Mouse (Mus musculus): Measurements from ENCODE around the gene Nmur1. TPM values are rescaled to one million over a fixed set of nuclear protein-coding genes. Genes with fewer than 3 reads are reported as not detected.

Gene Nmur1
- polyA plus RNA-seq, 1 experiment from 2014 or later = not detected

DNA sequence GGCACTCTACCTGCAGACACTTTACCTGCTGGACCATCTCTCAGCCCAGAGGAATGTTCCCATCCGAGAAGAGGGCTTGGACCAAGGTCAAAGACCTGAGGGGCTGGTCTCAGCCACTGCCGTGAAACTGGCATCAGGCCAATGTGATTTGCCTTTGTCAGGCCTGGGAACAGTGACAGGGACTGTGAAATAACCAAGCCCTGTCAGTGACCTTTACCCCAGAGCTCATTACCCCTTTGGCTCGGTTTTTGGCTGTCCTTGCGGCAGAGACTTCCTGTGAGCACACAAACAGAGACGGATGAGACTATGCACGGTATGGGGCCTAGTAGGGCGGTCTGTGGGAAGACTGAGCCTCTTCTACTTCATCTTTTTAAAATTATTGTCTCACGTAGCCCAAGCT, 19.1 kb downstream of the Nmur1 start:
- Histone ChIP-seq H3K9me3 (replicated peaks; ENCODE audit: control insufficient read depth, low read length) (no peaks in the 10 kb centered on the region), H3K36me3 (ENCODE audit: control insufficient read depth, insufficient read depth, low read length) (no peaks in the 10 kb centered on the region), H3K27me3 (ENCODE audit: control insufficient read depth, insufficient read depth, low read length) (no peaks in the 10 kb centered on the region), H3K9ac (ENCODE audit: low read depth, low read length) (no peak overlapping the region), H3K4me1 (ENCODE audit: control insufficient read depth, insufficient read depth, low read length) (no peaks in the 10 kb centered on the region), H3K4me3 (ENCODE audit: low read depth, low read length) (no peak overlapping the region), H3K4me2 (no peak overlapping the region), H3K27ac (ENCODE audit: low read depth, low read length) (no peak overlapping the region)
- ATAC-seq (replicated peaks; ENCODE audit: insufficient number of reproducible peaks, low FRiP score, low TSS enrichment) = no peak
- 65% methylated on average over 8 of the region's 8 CpGs for WGBS (ENCODE audit: insufficient replicate concordance)

DNA sequence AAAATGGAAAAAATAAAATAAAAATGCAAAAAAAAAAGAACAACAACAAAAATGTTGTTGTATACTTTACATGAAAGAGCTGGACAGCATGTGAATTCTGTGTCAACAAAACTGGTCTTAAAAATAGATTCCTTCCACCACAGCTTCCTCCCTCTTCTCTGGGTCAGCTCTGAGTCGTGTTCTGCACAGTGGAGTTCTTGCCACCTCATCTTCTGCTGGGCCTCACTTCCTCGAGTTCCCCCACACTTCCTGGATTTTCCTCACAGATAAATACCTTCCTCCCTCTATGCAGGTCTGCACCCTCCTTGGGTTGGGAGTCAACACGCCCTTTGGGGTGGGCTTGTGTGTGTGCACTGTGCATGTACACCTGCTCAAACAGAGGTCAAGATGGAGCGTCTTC, 19.7 kb downstream of the Nmur1 start:
- Histone ChIP-seq H3K4me3 (ENCODE audit: low read depth, low read length) (no peak overlapping the region), H3K9ac (ENCODE audit: low read depth, low read length) (no peak overlapping the region), H3K27ac (ENCODE audit: low read depth, low read length) (no peak overlapping the region), H3K27me3 (ENCODE audit: control insufficient read depth, insufficient read depth, low read length) (no peaks in the 10 kb centered on the region), H3K4me2 (no peak overlapping the region), H3K36me3 (ENCODE audit: control insufficient read depth, insufficient read depth, low read length) (no peaks in the 10 kb centered on the region), H3K4me1 (ENCODE audit: control insufficient read depth, insufficient read depth, low read length) (no peaks in the 10 kb centered on the region), H3K9me3 (replicated peaks; ENCODE audit: control insufficient read depth, low read length) (no peaks in the 10 kb centered on the region)
- whole genome bisulfite sequencing (ENCODE audit: insufficient replicate concordance) = 63% methylated on average over 4 of the region's 4 CpGs
- no peak for ATAC-seq (replicated peaks; ENCODE audit: insufficient number of reproducible peaks, low FRiP score, low TSS enrichment)

GRCm38 (mm10) chr1:86404834-86405233, 21.2 kb downstream of the Nmur1 start:
- ATAC-seq (replicated peaks; ENCODE audit: insufficient number of reproducible peaks, low FRiP score, low TSS enrichment) = no peak
- WGBS (ENCODE audit: insufficient replicate concordance) = 49% methylated on average over 5 of the region's 5 CpGs
- Histone ChIP-seq H3K27ac (ENCODE audit: low read depth, low read length) (no peak overlapping the region), H3K4me3 (ENCODE audit: low read depth, low read length) (no peak overlapping the region), H3K9ac (ENCODE audit: low read depth, low read length) (no peak overlapping the region), H3K4me1 (ENCODE audit: control insufficient read depth, insufficient read depth, low read length) (peaks cover 7% of the 10 kb centered on the region; the same call in 1 of the 2 replicates), H3K4me2 (no peak overlapping the region), H3K27me3 (ENCODE audit: control insufficient read depth, insufficient read depth, low read length) (no peaks in the 10 kb centered on the region), H3K36me3 (ENCODE audit: control insufficient read depth, insufficient read depth, low read length) (no peaks in the 10 kb centered on the region), H3K9me3 (replicated peaks; ENCODE audit: control insufficient read depth, low read length) (no peaks in the 10 kb centered on the region)

DNA sequence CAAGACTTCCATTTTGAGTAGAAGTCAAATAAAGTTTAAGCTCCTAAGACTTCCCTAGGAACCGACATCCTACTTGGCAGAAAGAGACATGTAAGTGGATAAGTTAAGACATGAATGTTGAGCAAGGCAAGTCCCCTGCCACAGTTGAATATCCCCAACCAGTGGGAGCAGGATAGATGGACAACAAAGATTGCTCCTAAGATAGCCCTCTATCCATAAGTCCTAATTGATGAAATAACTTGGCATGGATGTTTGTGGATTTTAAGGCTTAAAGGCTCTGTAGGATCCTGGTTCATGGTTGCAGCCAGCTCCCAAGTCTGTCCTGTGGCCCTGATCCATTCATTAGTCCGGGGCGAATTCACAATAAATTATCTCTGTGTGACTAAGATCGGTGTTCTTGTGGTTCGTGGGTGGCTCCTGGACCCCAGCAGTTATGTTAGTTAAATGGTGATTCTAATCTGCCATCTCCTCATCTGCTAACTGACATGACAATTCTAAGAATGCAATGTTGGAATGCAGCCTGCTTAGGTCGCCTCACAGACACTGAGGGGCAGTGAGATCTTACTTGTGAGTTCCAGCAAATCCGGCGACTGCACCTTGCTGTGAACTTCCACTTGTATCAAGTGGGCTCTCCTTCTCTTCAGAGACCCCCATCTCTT, 25.8 kb downstream of the Nmur1 start:
- Histone ChIP-seq H3K4me2 (no peak overlapping the region), H3K27me3 (ENCODE audit: control insufficient read depth, insufficient read depth, low read length) (no peaks in the 10 kb centered on the region), H3K27ac (ENCODE audit: low read depth, low read length) (no peak overlapping the region), H3K4me1 (ENCODE audit: control insufficient read depth, insufficient read depth, low read length) (peaks cover 7% of the 10 kb centered on the region; the same call in 1 of the 2 replicates), H3K4me3 (ENCODE audit: low read depth, low read length) (no peak overlapping the region), H3K9me3 (replicated peaks; ENCODE audit: control insufficient read depth, low read length) (no peaks in the 10 kb centered on the region), H3K36me3 (ENCODE audit: control insufficient read depth, insufficient read depth, low read length) (no peaks in the 10 kb centered on the region), H3K9ac (ENCODE audit: low read depth, low read length) (no peak overlapping the region)
- 50% methylated on average over 8 of the region's 8 CpGs for WGBS (ENCODE audit: insufficient replicate concordance)
- ATAC-seq (replicated peaks; ENCODE audit: insufficient number of reproducible peaks, low FRiP score, low TSS enrichment) = no peak

- Histone ChIP-seq H3K9me3 (replicated peaks; ENCODE audit: control insufficient read depth, low read length) (no peaks in the 10 kb centered on the region), H3K27me3 (ENCODE audit: control insufficient read depth, insufficient read depth, low read length) (no peaks in the 10 kb centered on the region), H3K4me1 (ENCODE audit: control insufficient read depth, insufficient read depth, low read length) (peaks cover 7% of the 10 kb centered on the region; the same call in 1 of the 2 replicates), H3K27ac (ENCODE audit: low read depth, low read length) (no peak overlapping the region), H3K36me3 (ENCODE audit: control insufficient read depth, insufficient read depth, low read length) (no peaks in the 10 kb centered on the region), H3K4me2 (no peak overlapping the region), H3K4me3 (ENCODE audit: low read depth, low read length) (no peak overlapping the region), H3K9ac (ENCODE audit: low read depth, low read length) (no peak overlapping the region)
- WGBS (ENCODE audit: insufficient replicate concordance) = 94% methylated on average over 3 of the region's 3 CpGs
- no peak for ATAC-seq (replicated peaks; ENCODE audit: insufficient number of reproducible peaks, low FRiP score, low TSS enrichment)
Observed at GRCm38 (mm10) chr1:86399322-86399721, 26.7 kb downstream of the Nmur1 start.

- no peak overlapping the region for H3K27ac ChIP-seq (ENCODE audit: low read depth, low read length)
- no peak for ATAC-seq (replicated peaks; ENCODE audit: insufficient number of reproducible peaks, low FRiP score, low TSS enrichment)
Observed at GRCm38 (mm10) chr1:86398222-86398621, 27.8 kb downstream of the Nmur1 start.

GRCm38 (mm10) chr1:86397621-86398020, 28.4 kb downstream of the Nmur1 start:
- 74% methylated on average over 8 of the region's 8 CpGs for WGBS (ENCODE audit: insufficient replicate concordance)
- Histone ChIP-seq H3K4me3 (ENCODE audit: low read depth, low read length) (no peak overlapping the region), H3K4me2 (no peak overlapping the region), H3K27me3 (ENCODE audit: control insufficient read depth, insufficient read depth, low read length) (no peaks in the 10 kb centered on the region), H3K36me3 (ENCODE audit: control insufficient read depth, insufficient read depth, low read length) (no peaks in the 10 kb centered on the region), H3K9me3 (replicated peaks; ENCODE audit: control insufficient read depth, low read length) (no peaks in the 10 kb centered on the region), H3K9ac (ENCODE audit: low read depth, low read length) (no peak overlapping the region), H3K4me1 (ENCODE audit: control insufficient read depth, insufficient read depth, low read length) (peaks cover 7% of the 10 kb centered on the region; the same call in 1 of the 2 replicates), H3K27ac (ENCODE audit: low read depth, low read length) (no peak overlapping the region)
- no peak for ATAC-seq (replicated peaks; ENCODE audit: insufficient number of reproducible peaks, low FRiP score, low TSS enrichment)

More at GRCm38 (mm10) chr1:86398222-86398621, 27.8 kb downstream of the Nmur1 start:
- H3K9me3 ChIP-seq (replicated peaks; ENCODE audit: control insufficient read depth, low read length) = no peaks in the 10 kb centered on the region
- H3K4me2 ChIP-seq = no peak overlapping the region
- no peak overlapping the region for H3K4me3 ChIP-seq (ENCODE audit: low read depth, low read length)
- H3K36me3 ChIP-seq (ENCODE audit: control insufficient read depth, insufficient read depth, low read length) = no peaks in the 10 kb centered on the region
- whole genome bisulfite sequencing (ENCODE audit: insufficient replicate concordance) = 61% methylated on average over 7 of the region's 7 CpGs
- H3K9ac ChIP-seq (ENCODE audit: low read depth, low read length) = no peak overlapping the region
- H3K27me3 ChIP-seq (ENCODE audit: control insufficient read depth, insufficient read depth, low read length) = no peaks in the 10 kb centered on the region
- H3K4me1 ChIP-seq (ENCODE audit: control insufficient read depth, insufficient read depth, low read length) = peaks cover 7% of the 10 kb centered on the region; the same call in 1 of the 2 replicates

DNA sequence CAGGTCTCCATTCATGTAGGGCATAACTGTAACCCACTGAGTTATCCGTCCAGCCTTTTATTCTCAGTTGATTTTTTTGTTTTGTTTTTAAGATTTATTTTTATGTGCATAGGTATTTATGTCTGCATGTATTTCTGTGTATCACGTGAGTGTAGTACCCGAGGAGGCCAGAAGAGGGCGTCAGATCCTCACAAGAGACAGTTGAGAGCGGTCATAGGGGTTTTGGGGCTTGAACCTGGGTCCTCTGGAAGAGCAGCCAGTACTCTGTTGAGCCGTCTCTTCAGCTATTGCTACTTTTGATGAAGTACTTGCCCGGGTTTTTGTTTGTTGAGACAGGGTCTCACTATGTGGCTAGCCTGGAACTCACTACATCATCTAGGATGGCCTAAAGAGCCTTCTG, 30.1 kb downstream of the Nmur1 start:
- Histone ChIP-seq H3K27ac (ENCODE audit: low read depth, low read length) (no peak overlapping the region), H3K9me3 (replicated peaks; ENCODE audit: control insufficient read depth, low read length) (no peaks in the 10 kb centered on the region), H3K9ac (ENCODE audit: low read depth, low read length) (no peak overlapping the region), H3K36me3 (ENCODE audit: control insufficient read depth, insufficient read depth, low read length) (no peaks in the 10 kb centered on the region), H3K4me2 (no peak overlapping the region), H3K4me3 (ENCODE audit: low read depth, low read length) (no peak overlapping the region), H3K27me3 (ENCODE audit: control insufficient read depth, insufficient read depth, low read length) (no peaks in the 10 kb centered on the region), H3K4me1 (ENCODE audit: control insufficient read depth, insufficient read depth, low read length) (peaks cover 5% of the 10 kb centered on the region; the same call in 1 of the 2 replicates)
- WGBS (ENCODE audit: insufficient replicate concordance) = 69% methylated on average over 7 of the region's 7 CpGs
- ATAC-seq (replicated peaks; ENCODE audit: insufficient number of reproducible peaks, low FRiP score, low TSS enrichment) = no peak

GRCm38 (mm10) chr1:86394246-86394645, 31.8 kb downstream of the Nmur1 start:
- Histone ChIP-seq H3K9ac (ENCODE audit: low read depth, low read length) (no peak overlapping the region), H3K4me2 (no peak overlapping the region), H3K27me3 (ENCODE audit: control insufficient read depth, insufficient read depth, low read length) (no peaks in the 10 kb centered on the region), H3K9me3 (replicated peaks; ENCODE audit: control insufficient read depth, low read length) (no peaks in the 10 kb centered on the region), H3K36me3 (ENCODE audit: control insufficient read depth, insufficient read depth, low read length) (no peaks in the 10 kb centered on the region), H3K4me3 (ENCODE audit: low read depth, low read length) (no peak overlapping the region), H3K27ac (ENCODE audit: low read depth, low read length) (no peak overlapping the region), H3K4me1 (ENCODE audit: control insufficient read depth, insufficient read depth, low read length) (no peaks in the 10 kb centered on the region)
- WGBS (ENCODE audit: insufficient replicate concordance) = 77% methylated on average over 3 of the region's 3 CpGs
- ATAC-seq (replicated peaks; ENCODE audit: insufficient number of reproducible peaks, low FRiP score, low TSS enrichment) = no peak

All from heart, embryonic 11.5 days (tissue).